Mouse (Mus musculus) intestine, embryonic 16.5 days (tissue): ENCODE data around the gene Rad50. TPM values are rescaled to one million over a fixed set of nuclear protein-coding genes. Genes with fewer than 3 reads are reported as not detected.
A peak's percentile ranks its signal among the peaks of the same experiment; 100 is the strongest.

Source experiments
- ATAC-seq: fragments of 200-750 bp; cut with Nextera tagmentation; 2 replicates; pipeline ENCODE4 v1.8.0; 2017; ENCODE audit warnings: moderate TSS enrichment, moderate library complexity
- H3K27ac ChIP-seq: fragments of 300-500 bp; sonication (generic); 2 replicates; pipeline ENCODE4 v1.5.1; 2014; ENCODE audit warnings: mild to moderate bottlenecking, low read length
- H3K27me3 ChIP-seq: fragments of 300-500 bp; sonication (generic); replicated peaks from 2 replicates; pipeline ENCODE4 v1.6.1; 2014; ENCODE audit warnings: low read length, control low read depth, mixed read lengths; ENCODE audit not compliant: control insufficient read depth, insufficient read depth
- H3K36me3 ChIP-seq: fragments of 300-500 bp; sonication (generic); 2 replicates; pipeline ENCODE4 v1.6.1; 2014; ENCODE audit warnings: low read length, control low read depth; ENCODE audit not compliant: control insufficient read depth, insufficient read depth
- H3K4me1 ChIP-seq: fragments of 300-500 bp; sonication (generic); 2 replicates; pipeline ENCODE4 v1.6.1; 2014; ENCODE audit warnings: low read length, control low read depth, mixed read lengths; ENCODE audit not compliant: control insufficient read depth, insufficient read depth
- H3K4me2 ChIP-seq: fragments of 300-500 bp; sonication (generic); 2 replicates; pipeline ENCODE4 v1.6.1; 2014; ENCODE audit warnings: low read depth, low read length, control low read depth
- H3K4me3 ChIP-seq: fragments of 300-500 bp; sonication (generic); 2 replicates; pipeline ENCODE4 v1.5.1; 2014; ENCODE audit warnings: mild to moderate bottlenecking, low read length
- H3K9ac ChIP-seq: fragments of 300-500 bp; sonication (generic); 2 replicates; pipeline ENCODE4 v1.6.1; 2014; ENCODE audit warnings: low read depth, low read length
- H3K9me3 ChIP-seq: fragments of 300-500 bp; sonication (generic); 2 replicates; pipeline ENCODE4 v1.6.1; 2016; ENCODE audit warnings: low read length, control low read depth; ENCODE audit not compliant: control insufficient read depth
- WGBS: fragments of 180-500 bp; shearing (Covaris S2); extraction: QIAGEN DNeasy Blood & Tissue Kit; methylation state at CpG from one replicate; pipeline ENCODE4 v1.1.7; 2014; 5-methylcytosine and 5-hydroxymethylcytosine counted together
- polyA plus RNA-seq: library from polyadenylated mRNA; unstranded; fragments of >200 nt; fragmentation: Nextera tagmentation; extraction: Ambion mirVana; gene quantifications from 2 replicates; pipeline ENCODE4 v1.2.1, GENCODE M21; 2015

The Rad50 gene
- polyA plus RNA-seq, 1 experiment from 2014 or later, result 28.5 TPM

GRCm38 (mm10) chr11:53736771-53737572 lies 29.9 kb upstream of the Rad50 start:
- ATAC-seq, result peak; percentile 58
- Histone ChIP-seq H3K27ac (no peak overlapping the region), H3K4me3 (no peak overlapping the region), H3K4me2 (no peak overlapping the region), H3K36me3 (no peaks in the 10 kb centered on the region), H3K4me1 (no peaks in the 10 kb centered on the region), H3K9me3 (no peaks in the 10 kb centered on the region), H3K27me3 (no peaks in the 10 kb centered on the region), H3K9ac (no peak overlapping the region)
- 51% methylated on average over 14 of the region's 14 CpGs for WGBS

GRCm38 (mm10) chr11:53735682-53736245 lies 28.6 kb upstream of the Rad50 start:
- no peaks in the 10 kb centered on the region for H3K27me3 ChIP-seq
- ATAC-seq, result peak; percentile 82
- no peaks in the 10 kb centered on the region for H3K9me3 ChIP-seq
- 0 out of 2 replicates have a peak overlapping the region, but pooled peaks have one; percentile 16 for H3K9ac ChIP-seq
- no peak overlapping the region for H3K27ac ChIP-seq
- WGBS, result 22% methylated on average over 17 of the region's 17 CpGs
- H3K36me3 ChIP-seq, result no peaks in the 10 kb centered on the region
- no peak overlapping the region; the same call in 1 of the 2 replicates for H3K4me3 ChIP-seq
- H3K4me1 ChIP-seq, result no peaks in the 10 kb centered on the region
- peak overlapping the region; percentile 48 for H3K4me2 ChIP-seq

- 72% methylated on average over 18 of the region's 18 CpGs for WGBS
- H3K9me3 ChIP-seq, result no peaks in the 10 kb centered on the region
- no peaks in the 10 kb centered on the region for H3K4me1 ChIP-seq
- H3K4me2 ChIP-seq, result peak overlapping the region; percentile 48; the same call in 1 of the 2 replicates
- H3K36me3 ChIP-seq, result no peaks in the 10 kb centered on the region
- no peaks in the 10 kb centered on the region for H3K27me3 ChIP-seq
- no peak overlapping the region for H3K9ac ChIP-seq
- no peak overlapping the region for H3K4me3 ChIP-seq
- H3K27ac ChIP-seq, result no peak overlapping the region
- no peak; the same call in 1 of the 2 replicates for ATAC-seq
Observed at GRCm38 (mm10) chr11:53734970-53735681, 28.0 kb upstream of the Rad50 start.

- no peak overlapping the region for H3K4me3 ChIP-seq
- H3K27me3 ChIP-seq, result no peaks in the 10 kb centered on the region
- no peaks in the 10 kb centered on the region for H3K36me3 ChIP-seq
- no peaks in the 10 kb centered on the region for H3K4me1 ChIP-seq
- 80% methylated on average over 2 of the region's 2 CpGs for WGBS
- H3K9ac ChIP-seq, result no peak overlapping the region
- no peak overlapping the region for H3K4me2 ChIP-seq
- no peak for ATAC-seq
- H3K9me3 ChIP-seq, result no peaks in the 10 kb centered on the region
- H3K27ac ChIP-seq, result no peak overlapping the region
Observed at GRCm38 (mm10) chr11:53734431-53734830, 27.3 kb upstream of the Rad50 start.

- no peak for ATAC-seq
- Histone ChIP-seq H3K27ac (no peak overlapping the region), H3K4me1 (no peaks in the 10 kb centered on the region), H3K36me3 (no peaks in the 10 kb centered on the region), H3K4me2 (no peak overlapping the region), H3K4me3 (no peak overlapping the region), H3K9me3 (no peaks in the 10 kb centered on the region), H3K9ac (no peak overlapping the region), H3K27me3 (no peaks in the 10 kb centered on the region)
- 88% methylated on average over 7 of the region's 7 CpGs for WGBS
Observed at GRCm38 (mm10) chr11:53733824-53734223, 26.7 kb upstream of the Rad50 start.

GRCm38 (mm10) chr11:53732244-53732643 lies 25.1 kb upstream of the Rad50 start:
- no peaks in the 10 kb centered on the region for H3K4me1 ChIP-seq
- H3K4me2 ChIP-seq, result no peak overlapping the region
- no peak overlapping the region for H3K27ac ChIP-seq
- H3K36me3 ChIP-seq, result no peaks in the 10 kb centered on the region
- no peak overlapping the region for H3K9ac ChIP-seq
- no peak overlapping the region for H3K4me3 ChIP-seq
- H3K27me3 ChIP-seq, result no peaks in the 10 kb centered on the region
- WGBS, result 84% methylated on average over 8 of the region's 8 CpGs
- no peaks in the 10 kb centered on the region for H3K9me3 ChIP-seq
- ATAC-seq, result no peak

- Histone ChIP-seq H3K9me3 (no peaks in the 10 kb centered on the region), H3K9ac (no peak overlapping the region), H3K36me3 (no peaks in the 10 kb centered on the region), H3K27me3 (no peaks in the 10 kb centered on the region), H3K4me2 (no peak overlapping the region), H3K27ac (no peak overlapping the region), H3K4me3 (no peak overlapping the region), H3K4me1 (no peaks in the 10 kb centered on the region)
- WGBS, result 95% methylated on average over 7 of the region's 7 CpGs
- no peak for ATAC-seq
Observed at GRCm38 (mm10) chr11:53731457-53731856, 24.3 kb upstream of the Rad50 start.

- 84% methylated on average over 6 of the region's 6 CpGs for WGBS
- Histone ChIP-seq H3K36me3 (no peaks in the 10 kb centered on the region), H3K4me2 (no peak within 1 kb of the TSS), H3K4me3 (no peak within 1 kb of the TSS), H3K27ac (no peak within 1 kb of the TSS), H3K27me3 (no peaks in the 10 kb centered on the region), H3K4me1 (no peaks in the 10 kb centered on the region), H3K9ac (no peak within 1 kb of the TSS), H3K9me3 (no peaks in the 10 kb centered on the region)
- no peak for ATAC-seq
Observed at GRCm38 (mm10) chr11:53720715-53721114, 13.6 kb upstream of the Rad50 start, which contains the start of gene Il5. Gene Il5, plus strand, starts transcription at chr11:53720794.

GRCm38 (mm10) chr11:53719701-53720100 lies 12.6 kb upstream of the Rad50 start:
- Histone ChIP-seq H3K27me3 (no peaks in the 10 kb centered on the region), H3K4me3 (no peak overlapping the region), H3K9ac (no peak overlapping the region), H3K27ac (no peak overlapping the region), H3K4me2 (no peak overlapping the region), H3K36me3 (no peaks in the 10 kb centered on the region), H3K9me3 (no peaks in the 10 kb centered on the region), H3K4me1 (no peaks in the 10 kb centered on the region)
- ATAC-seq, result no peak
- 80% methylated on average over 1 of the region's 1 CpGs for WGBS
